Mouse (Mus musculus) common myeloid progenitor, adult 5-6 weeks (primary cell): ENCODE results near the gene Pcnx3. TPM values are rescaled to one million over a fixed set of nuclear protein-coding genes. Genes with fewer than 3 reads are reported as not detected.

ENCODE experiments used
- ATAC-seq: replicated peaks from 2 replicates; pipeline ENCODE4 v1.8.0; 2016; ENCODE audit warnings: low read depth, mild to moderate bottlenecking, moderate TSS enrichment, inconsistent platforms; ENCODE audit not compliant: poor library complexity, severe bottlenecking
- total RNA-seq: library from RNA; stranded (forward); fragments of 200-1000, 187-1606 nt; gene quantifications from 2 replicates; pipeline ENCODE4 v1.2.3, GENCODE M21; 2017

Gene Pcnx3
- total RNA-seq, result 18.0 and 19.8 TPM in 2 replicates

DNA sequence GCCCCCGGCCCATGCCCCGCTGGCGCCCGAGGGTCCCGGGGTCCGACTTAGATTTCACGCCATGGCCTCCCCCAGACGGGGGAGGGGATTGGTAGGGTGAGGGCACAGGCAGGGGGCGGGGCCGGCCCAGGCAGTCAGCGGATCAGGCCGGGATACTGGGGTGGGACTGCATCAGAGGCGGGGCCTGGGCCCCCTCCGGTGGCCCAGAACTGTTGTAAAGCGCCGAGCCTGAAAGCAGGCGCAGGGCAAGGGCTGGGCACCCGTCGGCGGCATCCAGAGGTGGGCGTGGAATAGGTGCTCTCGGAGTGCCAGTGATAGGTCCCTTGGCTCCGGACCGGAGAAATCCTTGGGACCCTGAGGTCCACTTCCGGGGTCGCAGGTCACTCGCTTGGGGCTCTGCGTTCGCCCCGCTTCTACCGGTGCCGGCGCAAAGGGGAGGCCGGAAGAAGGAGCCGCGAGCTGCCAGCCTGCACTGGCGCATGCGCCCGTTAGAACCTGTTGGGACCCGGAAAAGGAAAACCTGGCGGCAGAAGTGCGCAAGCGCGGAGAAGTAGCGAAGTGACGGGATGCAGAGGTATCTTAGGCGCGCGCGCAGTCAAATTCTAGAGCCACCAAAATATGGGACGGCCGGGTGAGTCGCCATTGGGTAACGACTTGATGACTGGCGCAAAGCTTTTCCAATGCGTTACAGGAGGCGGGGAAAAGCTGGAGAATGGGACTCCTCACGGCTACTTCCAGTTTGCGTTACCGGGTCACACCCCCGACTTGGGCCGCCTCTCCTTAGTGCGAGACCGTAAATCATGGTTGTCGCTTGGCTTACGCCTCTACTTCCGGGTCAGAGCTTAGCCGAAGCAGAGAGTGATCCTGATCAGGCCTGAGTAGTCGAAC is at the start of gene Pcnx3, which contains the start of gene Map3k11:
Gene Pcnx3, minus strand, starts transcription at position 709 of the 888 bp plus-strand sequence.
Gene Map3k11, plus strand, starts transcription at position 543 of the 888 bp plus-strand sequence.
- ATAC-seq, result peak; percentile 73

DNA sequence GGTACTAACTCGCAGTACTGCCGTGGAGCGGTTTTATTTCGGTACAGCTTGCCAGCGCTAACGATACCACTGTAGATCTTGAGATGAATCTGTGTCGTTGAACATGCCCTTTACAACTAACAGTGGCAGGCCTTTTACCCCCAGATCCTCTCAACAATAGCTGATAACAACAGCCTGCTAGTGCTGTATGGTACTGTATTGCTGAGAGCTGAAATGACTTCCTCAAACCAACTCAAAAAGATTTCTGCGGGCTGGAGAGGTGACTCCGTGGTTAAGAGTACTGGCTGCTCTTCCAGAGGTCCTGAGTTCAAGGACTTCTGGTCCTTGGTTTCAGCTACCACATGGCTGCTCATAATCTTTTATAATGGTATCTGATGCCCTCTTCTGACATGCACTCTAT is 45.6 kb upstream of the Pcnx3 start:
- ATAC-seq, result no peak

DNA sequence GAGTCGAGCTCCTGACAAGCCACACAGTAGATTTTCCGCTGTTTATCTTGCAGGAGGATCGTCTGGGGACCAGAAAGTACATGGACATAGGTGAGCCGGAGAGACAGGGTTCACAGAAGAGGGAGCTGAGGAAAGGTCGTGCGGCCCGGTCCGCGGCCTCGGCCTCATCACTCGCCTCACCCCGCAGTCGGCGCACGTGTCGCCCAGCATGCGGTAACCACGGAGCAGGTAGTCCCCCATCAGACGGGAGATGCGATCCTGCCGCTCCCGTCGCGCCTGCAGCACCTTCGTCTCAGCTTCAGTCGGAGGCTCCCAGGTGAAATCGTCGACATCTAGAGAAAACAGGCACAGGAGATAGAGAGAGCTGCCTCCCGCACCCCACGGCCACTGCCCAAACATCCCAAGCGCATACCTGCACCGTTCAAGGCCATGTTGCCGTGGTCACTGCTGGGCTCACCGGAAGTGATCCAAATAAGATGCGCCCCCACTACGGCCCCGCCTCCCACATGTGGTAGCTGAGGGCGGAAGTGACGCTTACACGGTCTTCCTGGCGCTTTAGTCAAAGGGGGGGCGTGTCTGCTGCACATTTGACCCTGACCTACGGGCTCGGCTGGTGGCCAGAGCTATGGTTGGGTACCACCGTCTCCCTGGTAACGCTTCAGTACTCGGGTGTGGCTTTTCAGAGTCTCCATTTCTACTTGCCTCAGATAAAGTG is 42.7 kb upstream of the Pcnx3 start:
- ATAC-seq, result peak; percentile 71

DNA sequence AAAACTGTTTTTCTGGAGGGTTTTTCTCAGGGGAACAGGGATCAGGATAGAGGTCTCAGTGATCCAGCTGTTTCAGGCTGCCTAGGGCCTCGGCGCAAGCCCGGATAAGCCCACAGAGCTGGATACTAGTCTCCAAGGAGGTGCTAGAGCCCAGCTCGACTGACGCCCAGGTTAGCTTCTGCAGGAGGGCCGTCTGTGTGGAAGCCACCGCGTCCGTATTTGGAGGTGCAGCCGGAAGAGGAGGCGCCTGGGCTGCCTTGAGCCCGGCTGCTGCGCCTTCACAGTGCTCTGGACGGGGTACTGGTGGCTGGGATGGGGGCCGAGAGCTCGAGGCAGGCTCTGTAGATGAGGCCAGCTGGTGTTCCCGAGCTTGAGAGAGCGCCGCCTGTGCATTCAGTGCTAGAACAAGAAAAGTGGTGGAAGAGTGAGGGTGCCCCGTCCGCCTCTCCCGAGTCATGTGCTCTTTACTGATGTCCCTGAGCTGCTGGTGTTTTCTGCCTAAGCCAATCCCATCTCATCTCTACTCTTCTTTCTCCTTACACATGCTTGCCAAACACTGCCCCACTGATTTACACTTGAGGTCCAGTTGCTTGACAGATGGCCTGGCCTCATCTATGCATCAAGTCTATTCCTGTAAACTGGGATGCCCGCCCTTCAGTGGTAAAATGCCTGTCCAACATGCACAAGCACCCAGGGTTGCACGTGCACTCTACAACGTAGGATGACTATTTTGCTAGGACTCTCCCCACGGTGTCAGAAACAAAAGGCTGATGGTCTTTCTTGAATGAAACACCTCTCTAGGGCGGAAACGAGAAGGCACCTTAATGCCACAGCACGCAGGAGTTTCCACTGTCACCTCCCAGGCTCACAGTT is 41.8 kb upstream of the Pcnx3 start:
- ATAC-seq, result no peak

DNA sequence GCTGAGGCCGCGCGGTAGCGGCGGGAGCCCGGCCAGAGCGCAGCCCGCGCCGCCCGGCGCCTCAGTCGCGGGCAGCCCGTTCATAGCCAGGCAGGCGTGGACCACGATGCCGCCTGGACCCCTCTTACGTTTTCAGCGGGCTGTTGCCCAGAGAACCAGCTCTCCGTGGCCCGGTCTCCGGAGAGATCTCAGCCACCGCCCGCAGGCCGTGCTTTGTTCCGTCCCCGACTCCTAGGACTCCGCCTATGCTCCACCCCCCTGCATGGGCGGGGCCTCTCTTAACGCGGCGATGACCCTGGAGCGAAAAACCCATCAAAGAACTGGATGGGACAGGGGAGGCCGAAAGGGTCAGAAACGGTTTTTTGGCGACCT is 40.7 kb upstream of the Pcnx3 start, which contains the start of gene Fam89b:
Gene Fam89b, minus strand, starts transcription at position 210 of the 372 bp plus-strand sequence.
- peak; percentile 34 for ATAC-seq

DNA sequence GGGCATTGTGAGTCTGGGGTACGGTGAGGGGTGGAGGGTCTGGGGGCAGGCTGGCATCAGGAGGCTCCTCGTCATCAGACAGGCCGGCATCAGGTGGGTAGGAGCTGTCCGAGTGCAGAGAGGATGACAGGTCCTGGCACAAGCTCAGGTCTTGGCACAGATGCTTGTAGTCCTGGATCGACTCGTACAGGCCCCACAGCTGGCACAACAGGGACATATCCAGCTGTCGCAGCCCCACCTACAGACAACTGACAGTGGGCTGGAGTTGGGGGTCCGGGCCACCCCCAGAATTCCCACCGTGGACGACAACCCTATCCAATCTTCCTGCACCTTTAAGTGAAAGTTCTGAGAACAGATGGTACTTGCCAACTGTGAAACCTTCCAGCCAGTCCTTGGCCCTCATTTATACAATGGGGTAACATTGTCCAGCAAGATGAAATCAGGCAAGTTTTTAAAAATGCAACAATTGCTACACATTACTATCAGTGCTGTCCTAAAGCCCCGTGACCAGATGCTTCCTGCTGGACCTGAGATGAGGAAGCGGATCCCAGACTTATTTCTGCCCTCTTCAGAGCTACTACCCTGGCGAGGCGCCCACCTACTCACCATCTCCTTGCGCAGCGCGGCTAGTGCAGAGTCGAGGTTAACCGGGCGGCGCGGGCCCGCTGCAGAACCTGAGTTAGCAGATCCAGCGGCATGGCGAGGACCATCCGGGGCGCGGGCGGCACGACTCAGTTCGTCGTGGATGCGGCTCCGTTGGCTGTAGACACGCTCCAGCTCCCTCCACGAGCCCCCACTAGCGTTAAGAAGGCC is 40.1 kb upstream of the Pcnx3 start:
- no peak for ATAC-seq

DNA sequence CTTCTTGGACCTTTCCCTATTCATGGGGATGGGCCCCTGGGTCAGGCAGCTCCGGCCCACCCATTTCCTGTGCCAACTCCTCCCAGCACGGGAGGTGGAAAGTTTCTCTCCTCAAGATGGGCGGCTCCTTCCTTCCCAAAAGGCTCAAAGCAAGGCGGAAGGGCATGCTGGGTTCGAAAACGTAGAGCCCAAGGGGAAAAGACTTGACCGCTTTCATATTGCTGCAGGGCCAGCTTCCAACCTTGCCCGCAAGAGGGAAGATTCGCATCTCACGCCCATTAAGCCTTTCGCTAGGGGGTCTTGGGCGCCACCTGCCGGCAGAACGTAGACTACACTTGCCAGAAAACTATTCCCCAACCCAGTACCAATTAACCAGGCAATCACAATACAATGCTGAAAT is 39.0 kb upstream of the Pcnx3 start:
- peak; percentile 13 for ATAC-seq

DNA sequence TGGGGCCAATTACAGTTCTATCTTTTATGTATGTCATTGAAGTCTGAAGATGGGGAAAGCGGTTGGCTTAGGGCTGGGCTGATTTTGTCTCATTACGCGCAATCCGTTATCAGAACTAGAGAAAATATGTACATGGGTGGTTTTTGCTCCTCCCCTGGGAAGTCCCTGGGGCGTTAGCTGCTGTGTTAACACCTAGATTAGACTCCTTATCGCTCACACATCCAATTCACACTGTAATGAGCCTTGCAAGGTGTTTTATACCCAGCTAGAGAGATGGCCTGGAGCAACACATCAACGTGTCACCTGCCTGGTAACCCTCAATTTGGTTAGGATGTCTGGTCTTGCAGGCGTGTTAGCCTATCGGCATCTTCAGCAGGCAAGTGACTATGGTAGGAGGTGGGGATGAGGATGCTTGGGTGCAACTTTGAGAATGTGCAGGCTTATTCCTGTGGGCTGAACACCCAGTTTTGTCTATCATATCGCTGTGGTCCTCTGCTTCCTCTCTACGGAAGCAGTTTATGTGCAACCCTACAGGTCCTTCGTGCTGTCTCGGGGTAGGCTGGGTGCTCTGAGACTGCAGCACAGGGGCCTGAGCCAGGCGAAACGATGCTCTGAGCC is 38.4 kb upstream of the Pcnx3 start:
- ATAC-seq, result peak; percentile 2; the same call in 1 of the 2 replicates

DNA sequence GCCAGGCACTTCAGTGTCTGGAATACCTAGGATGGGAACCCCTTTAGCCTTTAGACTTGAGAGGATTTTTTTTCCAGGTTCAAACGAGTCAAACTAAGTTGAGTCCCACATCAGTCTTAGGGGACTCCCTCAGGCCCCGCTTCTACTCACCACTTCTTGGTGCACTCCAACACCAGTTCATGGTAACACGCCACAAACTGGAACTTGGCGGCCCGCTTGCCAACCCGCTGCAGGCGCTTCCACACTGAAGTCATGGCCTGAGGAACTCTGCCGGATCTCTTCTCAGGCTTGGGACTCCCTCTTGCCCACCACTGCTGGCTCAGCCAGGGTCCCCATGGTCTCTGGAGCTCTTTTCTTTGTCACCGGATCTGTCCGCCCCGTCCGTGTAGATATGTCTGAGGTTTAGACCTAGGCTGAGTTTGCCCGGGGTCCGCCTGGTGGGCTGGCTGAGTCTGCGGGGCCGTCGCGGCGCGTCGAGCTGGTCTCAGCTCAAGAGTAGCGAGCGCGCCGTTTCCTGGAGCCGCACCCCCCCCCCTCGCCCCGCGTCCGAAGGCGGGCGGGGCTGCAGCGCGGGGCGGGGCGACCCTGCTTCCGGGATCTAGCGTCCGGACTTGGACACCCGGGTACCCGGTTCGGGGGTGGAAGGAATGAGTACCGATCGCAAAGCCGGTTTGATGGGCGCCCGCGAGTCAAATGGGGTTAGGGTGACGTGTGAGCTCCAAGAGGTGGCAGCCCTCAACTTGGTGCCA is 37.2 kb upstream of the Pcnx3 start, which contains the start of gene Ehbp1l1:
Gene Ehbp1l1, minus strand, starts transcription at position 551 of the 749 bp plus-strand sequence.
- 0 out of 2 replicates have a peak, but pooled peaks have one; percentile 2 for ATAC-seq

DNA sequence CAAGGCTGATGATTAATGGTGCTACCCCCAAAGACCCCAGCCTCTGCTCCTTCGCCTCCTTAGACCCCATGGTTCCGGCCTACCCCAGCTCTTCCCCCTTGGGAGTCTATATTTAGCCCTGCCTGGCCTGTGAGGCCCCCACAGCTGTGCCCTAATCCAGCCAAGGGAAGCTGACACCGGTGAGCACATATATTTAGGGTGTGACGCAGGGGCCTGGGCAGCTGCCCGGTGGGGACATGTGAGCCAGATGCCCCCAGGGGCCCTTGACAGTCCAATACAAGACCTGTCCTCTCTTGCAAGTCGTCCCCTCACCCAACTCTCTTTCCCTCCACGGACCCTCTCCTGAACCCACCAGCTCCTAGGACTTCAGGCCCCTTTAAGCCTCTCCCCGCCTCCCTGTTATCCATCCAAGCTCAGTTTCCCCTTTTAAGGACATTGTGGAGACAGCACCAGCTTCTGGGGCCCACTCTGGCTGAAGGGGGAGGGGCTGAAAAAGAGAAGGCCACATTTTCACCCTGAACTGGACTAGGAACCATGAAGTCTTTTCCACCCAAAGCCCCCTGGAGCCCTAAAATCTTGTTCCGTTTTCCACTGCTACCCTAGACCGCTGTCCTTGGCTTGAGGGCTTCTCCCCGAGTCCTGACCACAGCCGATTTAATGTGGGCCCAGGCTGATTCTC is 36.5 kb upstream of the Pcnx3 start:
- ATAC-seq, result no peak

DNA sequence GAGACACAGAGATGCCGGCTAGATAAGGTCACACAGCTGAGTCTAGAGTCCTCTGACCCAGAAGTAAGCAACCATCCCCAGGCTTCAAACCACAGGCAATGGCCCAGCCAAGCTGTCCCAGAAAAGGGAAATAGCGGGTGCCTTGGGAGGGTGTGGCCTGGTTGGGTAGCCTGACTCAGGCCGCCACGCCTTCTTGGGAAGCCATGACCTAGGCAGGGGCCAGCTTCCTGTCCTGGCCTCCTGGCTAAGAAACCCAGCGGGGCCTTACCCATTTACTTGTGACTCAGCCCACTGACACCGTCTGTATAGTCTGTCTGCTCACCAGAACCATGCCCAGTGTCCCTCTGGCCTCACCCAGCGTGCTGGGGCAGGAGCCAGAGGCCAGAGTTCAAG is 35.8 kb upstream of the Pcnx3 start:
- ATAC-seq, result peak; percentile 60

DNA sequence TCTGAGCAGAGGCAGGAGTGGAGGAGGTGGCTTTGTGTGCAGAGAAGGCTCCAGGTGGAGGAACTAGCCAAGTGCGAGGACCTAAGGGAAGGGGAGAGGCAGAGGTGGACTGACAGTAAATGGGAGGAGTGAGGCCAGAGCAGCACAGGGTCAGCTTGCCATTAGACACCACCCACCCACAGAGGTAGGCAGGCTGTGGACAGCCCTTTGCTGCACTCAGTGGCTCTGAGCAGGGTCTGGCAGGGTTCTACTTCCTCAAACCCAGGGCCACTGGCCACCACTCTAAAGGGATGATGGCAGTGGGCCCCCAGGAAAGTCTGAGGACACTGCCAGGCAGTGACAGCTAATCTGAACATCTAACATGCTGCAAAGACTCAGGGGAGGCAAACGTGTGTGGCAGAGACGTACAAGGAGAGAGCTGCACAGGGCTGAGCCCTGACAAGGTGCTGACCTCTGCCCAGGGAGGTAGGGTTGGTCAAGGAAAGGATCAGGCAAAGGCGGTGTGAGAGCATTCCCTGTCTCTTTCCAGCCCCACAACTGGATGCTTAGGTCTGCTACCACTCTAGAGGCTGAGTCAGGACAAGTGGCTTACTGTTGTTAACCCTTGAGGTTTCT is 35.3 kb upstream of the Pcnx3 start:
- ATAC-seq, result no peak

DNA sequence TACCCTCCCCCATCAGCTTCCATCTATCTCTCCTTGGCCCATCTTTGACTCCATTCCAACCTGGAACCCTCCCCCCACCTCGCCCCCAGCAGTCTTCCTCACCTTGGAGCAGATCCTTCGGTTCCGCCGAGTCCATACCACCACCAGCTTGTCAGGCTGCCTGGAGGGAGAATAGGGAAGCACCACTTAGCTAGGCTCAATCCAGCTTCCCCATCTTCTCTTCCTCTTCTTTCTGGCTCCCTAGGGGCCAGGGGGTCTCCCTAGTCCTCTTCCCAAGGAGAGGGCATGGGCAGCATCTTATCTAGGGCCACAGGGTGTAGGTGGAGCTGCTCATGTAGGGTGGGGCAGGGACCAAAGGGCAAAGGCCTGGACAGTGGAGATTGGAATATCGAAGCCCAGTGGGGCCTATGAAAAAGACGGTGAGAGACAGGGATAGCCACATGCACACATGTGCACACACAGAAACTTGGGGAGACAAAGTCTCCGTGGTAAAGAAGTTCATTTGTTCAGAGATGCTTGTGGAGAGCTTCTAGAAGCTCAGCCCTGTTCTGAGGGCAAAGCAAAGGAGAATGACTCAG is 34.2 kb upstream of the Pcnx3 start:
- no peak for ATAC-seq

DNA sequence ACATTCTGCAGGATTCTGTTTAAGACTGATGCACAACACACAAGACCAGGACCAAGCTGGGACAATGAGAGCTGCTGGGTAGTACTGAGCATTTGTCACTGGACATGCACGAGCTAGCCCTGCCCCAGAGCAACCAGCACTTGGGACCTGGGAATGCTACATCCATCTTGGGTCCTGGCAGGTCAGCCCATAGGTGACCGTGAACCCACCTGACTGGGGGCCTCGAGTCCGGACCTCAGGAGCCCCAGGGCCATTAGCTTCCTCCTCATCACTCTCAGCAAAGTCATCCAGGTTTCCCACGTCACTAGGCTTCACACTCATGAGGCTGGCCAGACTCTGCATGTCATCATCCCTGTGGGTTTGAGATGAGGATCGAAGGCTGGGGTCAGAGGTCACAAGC is 32.5 kb upstream of the Pcnx3 start:
- ATAC-seq, result no peak

DNA sequence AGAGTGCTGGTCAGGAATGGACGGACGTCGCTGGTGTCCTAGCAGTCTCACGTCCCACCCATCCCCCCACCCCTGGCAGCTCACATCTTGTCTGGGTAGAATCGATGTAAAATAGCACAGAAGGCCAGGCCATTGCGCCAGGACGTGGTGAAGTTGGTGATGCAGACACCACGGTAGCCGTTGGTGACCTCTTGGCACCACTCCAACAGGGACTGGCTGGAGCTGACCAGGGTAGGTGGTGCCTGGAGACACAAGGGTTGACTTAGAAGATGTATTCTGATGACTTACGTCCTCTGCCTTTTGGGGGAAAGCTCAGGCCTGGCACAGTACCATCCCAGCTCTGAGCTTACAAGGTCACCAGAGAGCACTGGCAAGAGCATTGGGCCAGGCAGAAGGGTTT is 28.2 kb upstream of the Pcnx3 start:
- ATAC-seq, result no peak

DNA sequence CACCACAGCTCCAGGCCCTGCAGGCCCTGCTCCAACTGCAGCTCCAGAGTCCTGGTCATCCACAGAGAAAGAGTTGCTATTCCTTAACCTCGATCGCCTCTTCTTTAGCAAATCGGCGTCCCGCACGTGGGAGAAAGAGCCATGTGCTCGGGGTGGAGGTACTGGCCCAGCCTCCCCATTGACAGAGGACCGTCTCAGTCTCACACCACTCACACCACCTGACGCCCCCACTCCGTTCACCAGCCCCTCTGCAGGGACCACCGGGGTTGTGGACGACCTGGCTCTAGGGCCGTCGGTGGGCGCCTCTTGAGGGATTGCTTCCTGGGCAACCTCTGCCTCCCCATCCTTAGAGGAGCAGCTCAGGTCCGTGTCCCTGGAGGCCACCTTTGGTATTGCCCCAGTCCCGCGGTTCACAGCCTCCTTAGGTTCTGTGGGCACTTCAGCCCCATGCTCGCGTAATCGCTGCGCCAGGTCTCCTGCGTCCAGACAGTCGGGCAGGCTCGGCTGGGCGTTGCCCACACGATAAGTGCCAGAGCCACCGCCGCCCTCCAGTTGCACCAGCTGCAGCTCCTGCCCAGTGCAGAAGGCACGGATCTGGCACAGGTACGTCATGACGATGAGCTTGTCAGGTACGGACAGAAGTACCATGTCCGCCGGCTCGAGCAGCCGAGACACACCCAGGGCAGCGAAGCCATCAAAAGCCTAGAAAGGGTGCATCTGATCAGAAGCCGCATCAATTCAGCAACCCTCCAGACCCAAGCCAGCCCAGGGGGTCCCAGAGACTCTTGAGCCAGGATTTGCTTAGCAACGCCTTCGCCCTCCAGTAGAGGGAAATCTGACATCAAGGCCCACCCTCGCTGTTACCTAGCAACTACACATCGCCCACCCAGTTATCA is 27.3 kb upstream of the Pcnx3 start:
- ATAC-seq, result no peak; the same call in 1 of the 2 replicates
